Mouse (Mus musculus) embryonic fibroblast, embryonic 13.5 days (primary cell): ENCODE measurements at regions not wholly inside any gene's neighbourhood (a gene's known extent, or its start where the extent isn't known, plus 50 kb on each side); places are given as distances from the start of the nearest gene placed in this dataset.

Experiments
- CTCF ChIP-seq: IDR thresholded peaks from 2 replicates; pipeline ENCODE4 v1.5.1; 2011; ENCODE audit warnings: mild to moderate bottlenecking, control low read depth, low read length, moderate library complexity, borderline replicate concordance; ENCODE audit not compliant: insufficient read depth
- POLR2A ChIP-seq: IDR thresholded peaks from 2 replicates; pipeline ENCODE4 v1.6.1; 2011; ENCODE audit warnings: low read depth, mild to moderate bottlenecking, control low read depth, low read length, moderate library complexity

DNA sequence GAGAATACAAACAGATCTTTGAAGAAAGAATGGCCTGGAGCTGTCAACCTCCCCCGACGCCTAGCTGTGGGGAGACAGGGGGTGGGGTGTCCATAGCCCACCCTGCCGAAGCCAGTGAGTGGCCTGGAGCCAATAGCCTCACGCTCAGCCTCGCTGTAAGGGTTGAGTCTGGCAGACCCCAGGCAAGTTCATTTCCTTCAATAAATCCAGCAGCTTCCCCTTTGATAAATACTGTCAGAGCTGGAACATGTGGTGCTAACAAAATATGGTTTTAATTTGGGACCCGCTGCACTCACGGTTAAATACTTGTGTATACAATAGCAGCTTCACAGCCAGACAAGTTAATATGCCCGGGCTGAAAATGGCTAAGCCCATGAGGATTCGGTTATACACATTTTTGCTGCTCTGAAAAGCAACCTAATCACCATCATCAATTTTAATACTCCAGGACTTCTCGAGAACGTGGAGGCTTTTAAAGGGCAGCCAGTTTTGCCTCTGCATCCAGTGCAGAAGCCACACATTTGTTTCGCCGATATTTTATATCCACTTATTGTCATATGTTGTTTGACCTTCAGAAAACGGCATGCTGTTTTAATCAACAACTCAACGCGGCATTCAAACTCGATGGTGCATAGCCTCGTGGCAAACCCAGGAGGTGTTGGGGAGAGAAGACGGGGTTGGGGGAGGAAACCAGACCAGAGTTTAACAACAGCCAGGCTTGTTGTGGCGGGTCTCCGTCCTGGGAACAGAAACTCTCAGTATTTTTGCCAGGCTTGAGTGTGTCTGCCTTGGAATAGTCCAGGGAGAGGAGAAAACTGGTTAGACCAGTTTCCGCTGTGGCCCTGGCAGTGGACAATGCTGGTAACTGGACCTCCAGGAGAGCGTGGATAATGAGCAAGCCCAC is 144.9 kb downstream of the Cd24a start:
- TF ChIP-seq CTCF: no peak
- no peak for TF ChIP-seq POLR2A
